In genomic region chr12:8365336-8365735, GRCm38 (mm10) we compare ENCODE assay signal across 8 mouse cellular contexts. TPM values are rescaled to one million over a fixed set of nuclear protein-coding genes. Genes with fewer than 3 reads are reported as not detected.
DNase-seq lines count a peak whose midpoint lies in the region; ATAC-seq lines count a peak whose summit lies in the region.
"Had no signal": no experiment of that assay in that cellular context is flagged by ENCODE, and none has a peak within 500 bp of the region (broad histone marks: within the 10 kb centered on the region; RNA-seq: fewer than 3 reads in every experiment).

No protein-coding gene starts in this region.

- no peak overlapping the region for H3K4me3 ChIP-seq in kidney, embryonic 14.5 days (ENCODE audit: low read length)
- no peak overlapping the region for H3K4me3 ChIP-seq in kidney, embryonic 15.5 days (replicated peaks)
- no peak overlapping the region for H3K4me3 ChIP-seq in neural tube, embryonic 13.5 days
- H3K4me3 ChIP-seq: megakaryocyte, embryonic 14.5 days had no signal

- 63% methylated on average over 7 of the region's 7 CpGs for WGBS in kidney, embryonic 14.5 days
- WGBS in kidney, embryonic 15.5 days = 69% methylated on average over 7 of the region's 7 CpGs
- WGBS in neural tube, embryonic 13.5 days = 35% methylated on average over 7 of the region's 7 CpGs

- no peaks in the 10 kb centered on the region for H3K27me3 ChIP-seq in kidney, embryonic 14.5 days (ENCODE audit: control insufficient read depth, insufficient read depth, low read length)
- no peaks in the 10 kb centered on the region for H3K27me3 ChIP-seq in kidney, embryonic 15.5 days
- no peaks in the 10 kb centered on the region for H3K27me3 ChIP-seq in neural tube, embryonic 13.5 days
- H3K27me3 ChIP-seq: megakaryocyte, embryonic 14.5 days had no signal

- DNase-seq in kidney, adult 11 months = peak; percentile 75
- peak; percentile 79 for DNase-seq in adrenal gland, postnatal 25 days
- DNase-seq in heart, postnatal 36 days = no peak
- DNase-seq in urinary bladder, adult 2 months (ENCODE audit: low spot score) = no peak

- no peak overlapping the region for H3K9ac ChIP-seq in kidney, embryonic 14.5 days (ENCODE audit: low read depth, low read length)
- H3K9ac ChIP-seq in kidney, embryonic 15.5 days = no peak overlapping the region
- H3K9ac ChIP-seq in neural tube, embryonic 13.5 days = no peak overlapping the region

- no peak for ATAC-seq in kidney, embryonic 14.5 days (ENCODE audit: low FRiP score, low TSS enrichment)
- peak; percentile 58; the same call in 1 of the 2 replicates for ATAC-seq in kidney, embryonic 15.5 days (replicated peaks; ENCODE audit: low FRiP score)
- 0 out of 2 replicates have a peak, but pooled peaks have one; percentile 6 for ATAC-seq in neural tube, embryonic 13.5 days (ENCODE audit: low read depth)

- H3K36me3 ChIP-seq in kidney, embryonic 14.5 days (ENCODE audit: control insufficient read depth, insufficient read depth, low read length) = no peaks in the 10 kb centered on the region
- H3K36me3 ChIP-seq in kidney, embryonic 15.5 days = no peaks in the 10 kb centered on the region
- H3K36me3 ChIP-seq in neural tube, embryonic 13.5 days = no peaks in the 10 kb centered on the region

- H3K4me2 ChIP-seq in kidney, embryonic 14.5 days (replicated peaks; ENCODE audit: low read depth, low read length) = no peak overlapping the region
- H3K4me2 ChIP-seq in kidney, embryonic 15.5 days = no peak overlapping the region
- H3K4me2 ChIP-seq in neural tube, embryonic 13.5 days = no peak overlapping the region

- H3K4me1 ChIP-seq in kidney, embryonic 14.5 days (ENCODE audit: control insufficient read depth, insufficient read depth, low read length) = peaks cover 8% of the 10 kb centered on the region; the same call in 1 of the 2 replicates
- H3K4me1 ChIP-seq in kidney, embryonic 15.5 days = peaks cover 7% of the 10 kb centered on the region; the same call in 1 of the 2 replicates
- H3K4me1 ChIP-seq in neural tube, embryonic 13.5 days (replicated peaks) = peaks cover 13% of the 10 kb centered on the region

- H3K9me3 ChIP-seq in kidney, embryonic 14.5 days (ENCODE audit: control insufficient read depth, low read length) = no peaks in the 10 kb centered on the region
- no peaks in the 10 kb centered on the region for H3K9me3 ChIP-seq in kidney, embryonic 15.5 days (replicated peaks)
- H3K9me3 ChIP-seq in neural tube, embryonic 13.5 days = no peaks in the 10 kb centered on the region

- intact Hi-C loops in heart, postnatal 36 days (cut with DNase I) = no loop called here

- H3K27ac ChIP-seq in kidney, embryonic 14.5 days (ENCODE audit: low read depth, low read length) = no peak overlapping the region
- no peak overlapping the region for H3K27ac ChIP-seq in kidney, embryonic 15.5 days
- no peak overlapping the region for H3K27ac ChIP-seq in neural tube, embryonic 13.5 days (replicated peaks)

RNA-seq across cellular contexts. Expression of gene Hs1bp3, which starts 52.1 kb away (rescaled TPM):
- 9.1 and 11.6 TPM in 2 replicates for polyA plus RNA-seq in kidney, embryonic 14.5 days (2014; fragmentation: Nextera tagmentation; extraction: Ambion mirVana)
- 13.6 and 22.3 TPM in 2 replicates for total RNA-seq in adrenal gland, postnatal 25 days (2021)
- 14.2 and 16.5 TPM in 2 replicates for polyA plus RNA-seq in kidney, embryonic 15.5 days (2015; fragmentation: Nextera tagmentation; extraction: Ambion mirVana)
- 10.6 and 11.3 TPM in 2 replicates for polyA plus RNA-seq in neural tube, embryonic 13.5 days (2015; fragmentation: Nextera tagmentation; extraction: Ambion mirVana)
- total RNA-seq in heart, postnatal 36 days (2021) = 10 to 100 TPM; 15.9 to 18.0 TPM
- polyA plus RNA-seq in urinary bladder, adult 2 months (2012; rRNA removed) = 16.7 and 19.7 TPM in 2 replicates

Comparison
In these comparisons a context has a peak if more than half of its experiments do, and no peak if none do; other contexts are left out.
1. DNase-seq: peak in kidney, adult 11 months (single experiment) and adrenal gland, postnatal 25 days (single experiment); none in heart, postnatal 36 days (0 of 2) and urinary bladder, adult 2 months (single experiment).